Mouse (Mus musculus): Measurements from ENCODE around the gene Gm27021. TPM values are rescaled to one million over a fixed set of nuclear protein-coding genes. Genes with fewer than 3 reads are reported as not detected.
A peak's percentile ranks its signal among the peaks of the same experiment; 100 is the strongest.

Gm27021 gene
- not detected for total RNA-seq (2022)

- DNase-seq (ENCODE audit: low spot score) = peak; percentile 88
Observed at GRCm38 (mm10) chr8:120667561-120668373, at the start of gene Gm27021, which contains the start of gene Cox4i1. Gene Gm27021, minus strand, starts transcription at chr8:120668079. Gene Cox4i1, plus strand, starts transcription at chr8:120668222.

GRCm38 (mm10) chr8:120715996-120716680 is 48.3 kb upstream of the Gm27021 start:
- DNase-seq (ENCODE audit: low spot score) = no peak

GRCm38 (mm10) chr8:120715200-120715599 is 47.3 kb upstream of the Gm27021 start:
- no peak for DNase-seq (ENCODE audit: low spot score)

- DNase-seq (ENCODE audit: low spot score) = no peak
Observed at GRCm38 (mm10) chr8:120709176-120709575, 41.3 kb upstream of the Gm27021 start.

GRCm38 (mm10) chr8:120706193-120706592 is 38.3 kb upstream of the Gm27021 start:
- DNase-seq (ENCODE audit: low spot score) = no peak

- no peak for DNase-seq (ENCODE audit: low spot score)
Observed at GRCm38 (mm10) chr8:120705163-120705562, 37.3 kb upstream of the Gm27021 start.

- peak; percentile 55 for DNase-seq (ENCODE audit: low spot score)
Observed at GRCm38 (mm10) chr8:120704203-120704602, 36.3 kb upstream of the Gm27021 start.

- no peak for DNase-seq (ENCODE audit: low spot score)
Observed at GRCm38 (mm10) chr8:120701758-120702465, 34.0 kb upstream of the Gm27021 start.

GRCm38 (mm10) chr8:120700053-120700452 is 32.2 kb upstream of the Gm27021 start:
- DNase-seq (ENCODE audit: low spot score) = no peak

GRCm38 (mm10) chr8:120699565-120699964 is 31.7 kb upstream of the Gm27021 start:
- no peak for DNase-seq (ENCODE audit: low spot score)

GRCm38 (mm10) chr8:120699079-120699478 is 31.2 kb upstream of the Gm27021 start:
- DNase-seq (ENCODE audit: low spot score) = no peak

GRCm38 (mm10) chr8:120698426-120698825 is 30.5 kb upstream of the Gm27021 start:
- no peak for DNase-seq (ENCODE audit: low spot score)

GRCm38 (mm10) chr8:120697979-120698272 is 30.0 kb upstream of the Gm27021 start:
- DNase-seq (ENCODE audit: low spot score) = no peak

GRCm38 (mm10) chr8:120697154-120697978 is 29.5 kb upstream of the Gm27021 start:
- DNase-seq (ENCODE audit: low spot score) = no peak

GRCm38 (mm10) chr8:120696401-120697153 is 28.7 kb upstream of the Gm27021 start:
- peak; percentile 48 for DNase-seq (ENCODE audit: low spot score)

GRCm38 (mm10) chr8:120693861-120694493 is 26.1 kb upstream of the Gm27021 start:
- no peak for DNase-seq (ENCODE audit: low spot score)

GRCm38 (mm10) chr8:120692934-120693333 is 25.1 kb upstream of the Gm27021 start:
- DNase-seq (ENCODE audit: low spot score) = no peak

- DNase-seq (ENCODE audit: low spot score) = no peak
Observed at GRCm38 (mm10) chr8:120688511-120688910, 20.6 kb upstream of the Gm27021 start.

- peak; percentile 62 for DNase-seq (ENCODE audit: low spot score)
Observed at GRCm38 (mm10) chr8:120687786-120688185, 19.9 kb upstream of the Gm27021 start.

- DNase-seq (ENCODE audit: low spot score) = no peak
Observed at GRCm38 (mm10) chr8:120686576-120686975, 18.7 kb upstream of the Gm27021 start.

All from heart, adult 8-10 months (tissue).